Mouse (Mus musculus): ENCODE measurements around the gene Dync1i1. TPM values are rescaled to one million over a fixed set of nuclear protein-coding genes. Genes with fewer than 3 reads are reported as not detected.

Dync1i1 gene
- polyA plus RNA-seq, 2 experiments: not detected

- TF ChIP-seq EP300 (IDR thresholded peaks at IDR 0.05; ENCODE audit: low read depth) (no peak), CTCF (IDR thresholded peaks at IDR 0.05; ENCODE audit: low read depth) (no peak)
- H3K9ac ChIP-seq (replicated peaks): no peak overlapping the region
- H3K9me3 ChIP-seq (ENCODE audit: control insufficient read depth, low read length): no peaks in the 10 kb centered on the region
- H3K4me1 ChIP-seq (replicated peaks; ENCODE audit: control insufficient read depth in 2 of 2, insufficient read depth in 2 of 2, low read length in 1 of 2): no peaks in the 10 kb centered on the region
- H3K27ac ChIP-seq: no peak overlapping the region
- no peak overlapping the region for H3K4me2 ChIP-seq (ENCODE audit: low read depth)
- no peak for ATAC-seq (ENCODE audit: insufficient read depth)
- DNase-seq (ENCODE audit: low read depth in 3 of 3, low spot score in 3 of 3): no peak
- H3K27me3 ChIP-seq (ENCODE audit: control insufficient read depth, insufficient read depth, low read length): no peaks in the 10 kb centered on the region
- H3K4me3 ChIP-seq (ENCODE audit: insufficient read depth in 1 of 2, low read depth in 2 of 2, low read length in 2 of 2): no peak overlapping the region
- WGBS (ENCODE audit: insufficient replicate concordance): 70% methylated on average over 7 of the region's 7 CpGs
- no peaks in the 10 kb centered on the region for H3K36me3 ChIP-seq (replicated peaks; ENCODE audit: control insufficient read depth, insufficient read depth, low read depth)
Measured at GRCm38 (mm10) chr6:6075940-6076447, 350.6 kb downstream of the Dync1i1 start.

GRCm38 (mm10) chr6:6077234-6077633 is 351.8 kb downstream of the Dync1i1 start:
- H3K4me1 ChIP-seq (replicated peaks; ENCODE audit: control insufficient read depth in 2 of 2, insufficient read depth in 2 of 2, low read length in 1 of 2): no peaks in the 10 kb centered on the region
- WGBS (ENCODE audit: insufficient replicate concordance): 45% methylated on average over 4 of the region's 4 CpGs
- H3K27ac ChIP-seq: no peak overlapping the region
- TF ChIP-seq EP300 (IDR thresholded peaks at IDR 0.05; ENCODE audit: low read depth): no peak
- no peak for TF ChIP-seq CTCF (IDR thresholded peaks at IDR 0.05; ENCODE audit: low read depth)
- H3K36me3 ChIP-seq (replicated peaks; ENCODE audit: control insufficient read depth, insufficient read depth, low read depth): no peaks in the 10 kb centered on the region
- H3K9me3 ChIP-seq (ENCODE audit: control insufficient read depth, low read length): no peaks in the 10 kb centered on the region
- DNase-seq (ENCODE audit: low read depth in 3 of 3, low spot score in 3 of 3) (no peak), ATAC-seq (ENCODE audit: insufficient read depth) (no peak)
- H3K9ac ChIP-seq (replicated peaks): no peak overlapping the region
- H3K4me2 ChIP-seq (ENCODE audit: low read depth): no peak overlapping the region
- no peak overlapping the region for H3K4me3 ChIP-seq (ENCODE audit: insufficient read depth in 1 of 2, low read depth in 2 of 2, low read length in 2 of 2)
- no peaks in the 10 kb centered on the region for H3K27me3 ChIP-seq (ENCODE audit: control insufficient read depth, insufficient read depth, low read length)

Other genes starting within 250 kb of the Dync1i1 start
- 0.39 and 0.59 TPM in 2 replicates for gene Pdk4, start 229.3 kb upstream of the Dync1i1 start, polyA plus RNA-seq (2012; rRNA removed)
- gene Pdk4, start 229.3 kb upstream of the Dync1i1 start, polyA plus RNA-seq (2014; fragmentation: Nextera tagmentation; extraction: Ambion mirVana): 0.67 and 1.4 TPM in 2 replicates